Mouse (Mus musculus): ENCODE results near the gene Pla2g4e.

- TF ChIP-seq CTCF (IDR thresholded peaks at IDR 0.05; ENCODE audit: low read depth) (no peak), EP300 (optimal IDR thresholded peaks at IDR 0.05) (no peak)
Observed at GRCm38 (mm10) chr2:120137281-120137680, 107.9 kb downstream of the Pla2g4e start.
